Mouse (Mus musculus) myocyte (in vitro differentiated cells): ENCODE data around the gene Apof. TPM values are rescaled to one million over a fixed set of nuclear protein-coding genes. Genes with fewer than 3 reads are reported as not detected.
"Not testable (repeated sequence)": the region's sequence is repeated elsewhere in the genome, so short reads cannot be mapped to it uniquely, and the experiment has no call there.

Experiments
- H3K27me3 ChIP-seq: one replicate; pipeline ENCODE4 v1.6.1; 2011; ENCODE audit not compliant: control insufficient read depth, insufficient read depth, insufficient read length
- H3K36me3 ChIP-seq: one replicate; pipeline ENCODE4 v1.6.1; 2011; ENCODE audit not compliant: control insufficient read depth, insufficient read depth
- H3K4me2 ChIP-seq: one replicate; pipeline ENCODE4 v1.6.1; 2011; ENCODE audit warnings: low read depth, control low read depth
- H3K4me3 ChIP-seq: one replicate; pipeline ENCODE4 v1.5.1; 2011; ENCODE audit warnings: mild to moderate bottlenecking, control low read depth, moderate library complexity
- H3K79me2 ChIP-seq: one replicate; pipeline ENCODE4 v1.6.1; 2011; ENCODE audit not compliant: control insufficient read depth, insufficient read depth
- H3ac ChIP-seq: one replicate; pipeline ENCODE4 v1.6.1; 2011; ENCODE audit not compliant: control insufficient read depth, insufficient read length
- CEBPB ChIP-seq: IDR thresholded peaks from 2 replicates; pipeline ENCODE4 v1.6.1; 2011; ENCODE audit warnings: mild to moderate bottlenecking, moderate library complexity; ENCODE audit not compliant: poor library complexity, insufficient read depth, severe bottlenecking
- E2F4 ChIP-seq: IDR thresholded peaks from one replicate; pipeline ENCODE4 v1.6.1; 2011; ENCODE audit warnings: mild to moderate bottlenecking, control low read depth, moderate library complexity; ENCODE audit not compliant: insufficient read depth
- MAX ChIP-seq: IDR thresholded peaks from one replicate; pipeline ENCODE4 v1.6.1; 2011; ENCODE audit warnings: low read depth, mild to moderate bottlenecking, control low read depth
- MYOD1 ChIP-seq, 3 experiments: IDR thresholded peaks; one replicate each; pipeline ENCODE4 v1.6.1; 2011; ENCODE audit warnings: control low read depth in 2 of 3, low read depth in 2 of 3, mild to moderate bottlenecking in 2 of 3, moderate library complexity in 1 of 3; ENCODE audit not compliant: insufficient read length in 2 of 3, control insufficient read depth in 1 of 3
- MYOG ChIP-seq, 3 experiments: IDR thresholded peaks; one replicate each; pipeline ENCODE4 v1.6.1; 2011; ENCODE audit warnings: control low read depth in 2 of 3, low read depth in 2 of 3, mild to moderate bottlenecking in 2 of 3; ENCODE audit not compliant: insufficient read length in 2 of 3, control insufficient read depth in 1 of 3, insufficient read depth in 1 of 3
- POLR2A ChIP-seq: IDR thresholded peaks from one replicate; pipeline ENCODE4 v1.6.1; 2011; ENCODE audit warnings: low read depth, mild to moderate bottlenecking, control low read depth, moderate library complexity; ENCODE audit not compliant: insufficient read length
- POLR2AphosphoS2 ChIP-seq: IDR thresholded peaks from one replicate; pipeline ENCODE4 v1.6.1; 2011; ENCODE audit warnings: low read depth, control low read depth; ENCODE audit not compliant: insufficient read length
- REST ChIP-seq: IDR thresholded peaks from one replicate; pipeline ENCODE4 v1.6.1; 2011; ENCODE audit warnings: mild to moderate bottlenecking, control low read depth, moderate library complexity; ENCODE audit not compliant: insufficient read depth, insufficient read length
- SRF ChIP-seq: IDR thresholded peaks from one replicate; pipeline ENCODE4 v1.6.1; 2011; ENCODE audit warnings: low read depth; ENCODE audit not compliant: control insufficient read depth, insufficient read length
- TCF12 ChIP-seq: IDR thresholded peaks from one replicate; pipeline ENCODE4 v1.6.1; 2011; ENCODE audit warnings: mild to moderate bottlenecking, control low read depth; ENCODE audit not compliant: poor library complexity, insufficient read depth, severe bottlenecking
- TCF3 ChIP-seq: IDR thresholded peaks from one replicate; pipeline ENCODE4 v1.6.1; 2011; ENCODE audit warnings: low read depth, control low read depth; ENCODE audit not compliant: insufficient read length
- USF1 ChIP-seq: IDR thresholded peaks from one replicate; pipeline ENCODE4 v1.6.1; 2011; ENCODE audit warnings: low read depth, mild to moderate bottlenecking, control low read depth, moderate library complexity
- polyA plus RNA-seq: library from polyadenylated mRNA; unstranded; fragments of >200 nt; fragmentation: generic; extraction: Trizol; gene quantifications from one replicate; pipeline ENCODE4 v1.2.1, GENCODE M21; 2012; ENCODE audit warnings: missing spikeins

Gene Apof
- polyA plus RNA-seq, 1 experiment = not detected

- no peaks in the 10 kb centered on the region for H3K79me2 ChIP-seq
- H3K36me3 ChIP-seq = peaks cover 20% of the 10 kb centered on the region
- no peaks in the 10 kb centered on the region for H3K27me3 ChIP-seq
- H3ac ChIP-seq = no peak overlapping the region
- no peak overlapping the region for H3K4me3 ChIP-seq
- TF ChIP-seq POLR2AphosphoS2 = no peak
- TF ChIP-seq TCF3 = no peak
- no peak for TF ChIP-seq CEBPB
- no peak for TF ChIP-seq E2F4
- TF ChIP-seq POLR2A = no peak
- TF ChIP-seq MAX = no peak
- TF ChIP-seq MYOG (IDR thresholded peaks at IDR 0.05; ENCODE audit: control insufficient read depth in 1 of 3, insufficient read depth in 1 of 3, insufficient read length in 2 of 3, low read depth in 2 of 3) = no peak
- no peak for TF ChIP-seq TCF12
- no peak for TF ChIP-seq REST
- TF ChIP-seq SRF = no peak
- TF ChIP-seq USF1 = no peak
- no peak for TF ChIP-seq MYOD1 (IDR thresholded peaks at IDR 0.05; ENCODE audit: control insufficient read depth in 1 of 3, insufficient read length in 2 of 3, low read depth in 2 of 3)
- no peak overlapping the region for H3K4me2 ChIP-seq
Observed at GRCm38 (mm10) chr10:128281682-128282081, 13.2 kb downstream of the Apof start.

- Histone ChIP-seq H3K36me3 (peaks cover 15% of the 10 kb centered on the region), H3K27me3 (no peaks in the 10 kb centered on the region), H3ac (no peak overlapping the region), H3K4me3 (no peak overlapping the region), H3K79me2 (no peaks in the 10 kb centered on the region), H3K4me2 (no peak overlapping the region)
- TF ChIP-seq TCF3 (no peak), POLR2AphosphoS2 (no peak), MYOG (IDR thresholded peaks at IDR 0.05; ENCODE audit: control insufficient read depth in 1 of 3, insufficient read depth in 1 of 3, insufficient read length in 2 of 3, low read depth in 2 of 3) (no peak), MAX (no peak), E2F4 (no peak), POLR2A (no peak), MYOD1 (IDR thresholded peaks at IDR 0.05; ENCODE audit: control insufficient read depth in 1 of 3, insufficient read length in 2 of 3, low read depth in 2 of 3) (no peak), SRF (no peak), CEBPB (no peak), TCF12 (no peak), USF1 (no peak), REST (no peak)
Observed at GRCm38 (mm10) chr10:128282886-128283450, 14.5 kb downstream of the Apof start.

GRCm38 (mm10) chr10:128283604-128284579, 15.4 kb downstream of the Apof start:
- no peak for TF ChIP-seq USF1
- TF ChIP-seq MYOD1 (IDR thresholded peaks at IDR 0.05; ENCODE audit: control insufficient read depth in 1 of 3, insufficient read length in 2 of 3, low read depth in 2 of 3) = no peak
- no peak for TF ChIP-seq POLR2A
- no peak for TF ChIP-seq TCF3
- no peak for TF ChIP-seq TCF12
- no peak for TF ChIP-seq POLR2AphosphoS2
- TF ChIP-seq E2F4 = no peak
- no peak for TF ChIP-seq CEBPB
- TF ChIP-seq MAX = no peak
- no peak for TF ChIP-seq MYOG (IDR thresholded peaks at IDR 0.05; ENCODE audit: control insufficient read depth in 1 of 3, insufficient read depth in 1 of 3, insufficient read length in 2 of 3, low read depth in 2 of 3)
- TF ChIP-seq REST = no peak
- no peak for TF ChIP-seq SRF
- Histone ChIP-seq H3K27me3 (no peaks in the 10 kb centered on the region), H3K36me3 (peaks cover 13% of the 10 kb centered on the region), H3K79me2 (no peaks in the 10 kb centered on the region), H3K4me3 (no peak overlapping the region), H3ac (no peak overlapping the region), H3K4me2 (no peak overlapping the region)

- H3K4me2 ChIP-seq, H3K27me3 ChIP-seq, H3ac ChIP-seq, H3K36me3 ChIP-seq, H3K4me3 ChIP-seq, H3K79me2 ChIP-seq: not testable (repeated sequence)
Observed at GRCm38 (mm10) chr10:128290594-128290993, 22.1 kb downstream of the Apof start.
